Mouse (Mus musculus) G1E (cell line): ENCODE measurements around the gene Dhx8.

Source experiments
- CTCF ChIP-seq: IDR thresholded peaks from 2 replicates; pipeline ENCODE4 v1.5.1; 2012; ENCODE audit warnings: low read depth, low read length, inconsistent platforms, mixed read lengths
- GATA1 ChIP-seq: IDR thresholded peaks from 2 replicates; pipeline ENCODE4 v1.6.1; 2012; ENCODE audit warnings: borderline replicate concordance, low read length, inconsistent platforms, mixed read lengths
- POLR2AphosphoS5 ChIP-seq: IDR thresholded peaks from 2 replicates; pipeline ENCODE4 v1.6.1; 2012; ENCODE audit warnings: low read depth, low read length, inconsistent platforms; ENCODE audit not compliant: insufficient replicate concordance
- TAL1 ChIP-seq: conservative IDR thresholded peaks from 2 replicates; pipeline ENCODE4 v1.6.1; 2012; ENCODE audit warnings: low read depth, low read length, inconsistent platforms, mixed read lengths

- no peak for TF ChIP-seq CTCF
- TF ChIP-seq GATA1: no peak
- TF ChIP-seq TAL1: no peak
- TF ChIP-seq POLR2AphosphoS5: no peak
Observed at GRCm38 (mm10) chr11:101784072-101784471, 51.4 kb downstream of the Dhx8 start.
